Mouse (Mus musculus): ENCODE data around the gene Ptpdc1. TPM values are rescaled to one million over a fixed set of nuclear protein-coding genes. Genes with fewer than 3 reads are reported as not detected.

Ptpdc1 gene
- total and polyA plus RNA-seq, 3 experiments, result not detected

- no peaks in the 10 kb centered on the region for H3K36me3 ChIP-seq (replicated peaks in 1 of 2; ENCODE audit: control insufficient read depth in 1 of 2, insufficient read depth in 1 of 2, low read length in 1 of 2)
- H3K9me3 ChIP-seq (replicated peaks; ENCODE audit: low read length), result no peaks in the 10 kb centered on the region
- dilution Hi-C loops (cut with MboI; ENCODE audit: extremely low pct_ligation_motif_present, extremely low pct_unique_long_range_greater_than_20kb, low sequenced_read_pairs) (no loop called here), in situ Hi-C loops (cut with MboI; ENCODE audit: low pct_ligation_motif_present, low pct_unique_long_range_greater_than_20kb, low sequenced_read_pairs) (loop anchor here (5.0 to 25.0 kb wide), 4 partner anchors 146 to 536 kb away; partner anchors contain the start of gene Ninj1)
- H3K4me3 ChIP-seq (replicated peaks in 1 of 3; ENCODE audit: low read depth in 2 of 3, low read length in 2 of 3, poor library complexity in 1 of 3), result no peak overlapping the region
- TF ChIP-seq SMC3 (IDR thresholded peaks at IDR 0.05; ENCODE audit: low read depth, low read length) (no peak), RCOR1 (conservative IDR thresholded peaks at IDR 0.05; ENCODE audit: low read depth, low read length) (no peak), SIN3A (IDR thresholded peaks at IDR 0.05; ENCODE audit: low read length) (no peak), TCF12 (IDR thresholded peaks at IDR 0.05; ENCODE audit: low read depth, low read length) (no peak), E2F4 (IDR thresholded peaks at IDR 0.05; ENCODE audit: insufficient replicate concordance, low read depth, low read length) (no peak), MEF2A (IDR thresholded peaks at IDR 0.05; ENCODE audit: borderline replicate concordance, low read depth, low read length) (no peak)
- peaks cover 0 to 4% of the 10 kb centered on the region in 2 experiments; a peak in 2 of 4 replicates for H3K4me1 ChIP-seq (ENCODE audit: control insufficient read depth in 1 of 2, insufficient read depth in 2 of 2)
- no peak overlapping the region for H3K4me2 ChIP-seq (ENCODE audit: insufficient read depth, low read depth, poor library complexity, severe bottlenecking)
- peaks cover 24% of the 10 kb centered on the region for H3K27me3 ChIP-seq (replicated peaks)
- no peak for DNase-seq (ENCODE audit: extremely low read depth)
- no peak overlapping the region for H3K9ac ChIP-seq (ENCODE audit: insufficient read depth, low read depth)
- H3K27ac ChIP-seq (ENCODE audit: insufficient read depth, low read depth), result no peak overlapping the region
- H3K79me2 ChIP-seq (replicated peaks; ENCODE audit: control insufficient read depth, extremely low read depth, insufficient read depth, poor library complexity, severe bottlenecking), result no peaks in the 10 kb centered on the region
These were observed 25.9 kb upstream of the Ptpdc1 start for GRCm38 (mm10) chr13:48651132-48652065.

GRCm38 (mm10) chr13:48650615-48651014 lies 25.2 kb upstream of the Ptpdc1 start:
- in situ Hi-C loops (cut with MboI; ENCODE audit: low pct_ligation_motif_present, low pct_unique_long_range_greater_than_20kb, low sequenced_read_pairs), result loop anchor here (5.0 to 25.0 kb wide), 4 partner anchors 147 to 537 kb away; partner anchors contain the start of gene Ninj1
- dilution Hi-C loops (cut with MboI; ENCODE audit: extremely low pct_ligation_motif_present, extremely low pct_unique_long_range_greater_than_20kb, low sequenced_read_pairs), result no loop called here
- H3K9ac ChIP-seq (ENCODE audit: insufficient read depth, low read depth), result no peak overlapping the region

More at GRCm38 (mm10) chr13:48650615-48651014, 25.2 kb upstream of the Ptpdc1 start:
- Histone ChIP-seq H3K79me2 (replicated peaks; ENCODE audit: control insufficient read depth, extremely low read depth, insufficient read depth, poor library complexity, severe bottlenecking) (no peaks in the 10 kb centered on the region), H3K36me3 (replicated peaks in 1 of 2; ENCODE audit: control insufficient read depth in 1 of 2, insufficient read depth in 1 of 2, low read length in 1 of 2) (no peaks in the 10 kb centered on the region), H3K27me3 (replicated peaks) (peaks cover 20% of the 10 kb centered on the region), H3K9me3 (replicated peaks; ENCODE audit: low read length) (no peaks in the 10 kb centered on the region), H3K4me3 (replicated peaks in 1 of 3; ENCODE audit: low read depth in 2 of 3, low read length in 2 of 3, poor library complexity in 1 of 3) (no peak overlapping the region), H3K27ac (ENCODE audit: insufficient read depth, low read depth) (no peak overlapping the region), H3K4me1 (ENCODE audit: control insufficient read depth in 1 of 2, insufficient read depth in 2 of 2) (no peaks in the 10 kb centered on the region; a peak in 1 of 4 replicates), H3K4me2 (ENCODE audit: insufficient read depth, low read depth, poor library complexity, severe bottlenecking) (no peak overlapping the region)
- DNase-seq (ENCODE audit: extremely low read depth), result peak; percentile 55
- TF ChIP-seq SMC3 (IDR thresholded peaks at IDR 0.05; ENCODE audit: low read depth, low read length) (peak; percentile 50), CHD2 (IDR thresholded peaks at IDR 0.05; ENCODE audit: low read length) (no peak), POLR2A (IDR thresholded peaks at IDR 0.05; ENCODE audit: low read depth, low read length) (no peak), ETS1 (conservative IDR thresholded peaks at IDR 0.05; ENCODE audit: low read depth, low read length) (no peak), MAX (IDR thresholded peaks at IDR 0.05; ENCODE audit: low read length) (no peak), JUN (IDR thresholded peaks at IDR 0.05; ENCODE audit: insufficient read depth, low read depth, low read length) (no peak), SIN3A (IDR thresholded peaks at IDR 0.05; ENCODE audit: low read length) (no peak), CTCF (conservative IDR thresholded peaks at IDR 0.05 in 1 of 2, IDR thresholded peaks at IDR 0.05 in 1 of 2; ENCODE audit: low read depth in 2 of 2, low read length in 2 of 2) (peak; percentile 50 to 90; a peak in 3 of 4 replicates), ELF1 (IDR thresholded peaks at IDR 0.05; ENCODE audit: low read depth, low read length) (no peak), RAD21 (IDR thresholded peaks at IDR 0.05; ENCODE audit: low read depth, low read length) (peak; percentile 48), BHLHE40 (IDR thresholded peaks at IDR 0.05; ENCODE audit: low read depth, low read length) (no peak), MYC (IDR thresholded peaks at IDR 0.05; ENCODE audit: low read depth, low read length) (peak; percentile 81)
